Mouse (Mus musculus) heart, postnatal 36 days (tissue): ENCODE results near the gene Idh2. TPM values are rescaled to one million over a fixed set of nuclear protein-coding genes. Genes with fewer than 3 reads are reported as not detected.

Experiments used
- DNase-seq, 2 experiments: peaks; one replicate each; pipeline ENCODE4 v3.0.0; 2021 to 2022
- intact Hi-C: fragments of 180-260 bp; cut with DNase I; formaldehyde crosslinking; loops from one replicate; pipeline ENCODE4 v1.15.1; 2025
- total RNA-seq, 2 experiments: library from RNA; stranded (reverse); gene quantifications; 2 replicates each; pipeline ENCODE4 v1.2.3; 2021

Idh2 gene
- total RNA-seq, 2 experiments from 2014 or later: 1,714 to 2,029 TPM

DNA sequence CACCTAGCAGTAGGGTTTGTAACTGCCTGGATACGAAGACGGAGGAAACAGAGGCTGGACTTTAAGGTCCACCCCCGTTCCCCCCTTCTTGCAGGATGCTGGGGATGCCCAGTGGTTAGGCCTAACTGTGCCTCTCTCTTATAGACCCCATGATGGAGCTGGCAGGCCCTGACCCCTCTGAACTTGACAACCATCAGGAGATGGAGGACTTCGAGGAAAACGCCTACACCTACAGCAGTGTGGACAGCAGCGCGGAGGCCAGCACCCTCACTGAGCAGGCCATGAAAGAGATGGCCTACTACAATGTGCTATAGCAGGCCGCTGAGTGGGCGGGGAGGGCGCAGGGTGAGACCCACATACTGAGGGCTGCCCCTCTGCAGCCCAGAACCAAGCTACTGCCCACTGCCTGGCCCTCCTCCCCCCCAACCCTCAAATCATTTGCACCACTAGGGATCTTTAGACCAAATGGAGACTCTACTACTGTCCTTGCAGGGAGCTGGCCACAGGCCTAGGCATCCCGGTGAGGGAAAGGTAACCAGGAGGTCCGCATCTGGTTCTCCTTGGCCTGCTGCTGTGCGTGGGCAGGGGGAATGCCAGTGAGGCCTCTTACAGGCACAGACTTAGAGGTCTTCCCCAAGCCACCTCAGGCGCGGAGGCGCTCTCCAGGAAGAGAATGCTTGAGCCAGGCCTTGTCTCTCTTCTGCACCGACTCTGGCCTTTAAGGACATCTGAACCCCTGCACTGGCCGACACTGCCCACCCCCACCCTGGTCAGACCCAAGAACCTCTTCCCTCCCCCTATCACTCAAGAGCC, 24.8 kb downstream of the Idh2 start:
- intact Hi-C loops: no loop called here
- DNase-seq: no peak

DNA sequence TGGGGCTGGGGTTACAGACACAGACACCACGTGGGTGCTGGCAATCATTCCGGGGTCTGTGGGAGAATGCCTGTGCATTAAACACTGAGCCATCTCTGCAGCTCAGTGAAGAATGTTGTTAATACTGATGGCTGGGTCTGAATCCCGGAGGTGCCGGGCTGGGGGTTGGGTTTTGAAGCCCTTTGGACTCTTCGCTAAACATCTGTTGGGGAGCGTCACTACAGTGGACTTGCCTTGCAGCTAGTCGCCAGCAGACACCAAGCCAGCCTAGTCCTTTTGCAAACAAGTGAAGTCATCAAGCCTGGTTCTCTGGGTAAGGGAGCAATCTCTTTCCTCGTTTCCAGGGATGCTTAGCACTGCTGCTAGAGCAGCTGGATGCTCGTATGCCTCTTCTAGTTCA, 27.0 kb downstream of the Idh2 start:
- intact Hi-C loops: loop anchor here (10.0 kb wide), 1 partner anchor 293 kb away; the partner anchor contains the start of gene Mesp1
- no peak for DNase-seq

DNA sequence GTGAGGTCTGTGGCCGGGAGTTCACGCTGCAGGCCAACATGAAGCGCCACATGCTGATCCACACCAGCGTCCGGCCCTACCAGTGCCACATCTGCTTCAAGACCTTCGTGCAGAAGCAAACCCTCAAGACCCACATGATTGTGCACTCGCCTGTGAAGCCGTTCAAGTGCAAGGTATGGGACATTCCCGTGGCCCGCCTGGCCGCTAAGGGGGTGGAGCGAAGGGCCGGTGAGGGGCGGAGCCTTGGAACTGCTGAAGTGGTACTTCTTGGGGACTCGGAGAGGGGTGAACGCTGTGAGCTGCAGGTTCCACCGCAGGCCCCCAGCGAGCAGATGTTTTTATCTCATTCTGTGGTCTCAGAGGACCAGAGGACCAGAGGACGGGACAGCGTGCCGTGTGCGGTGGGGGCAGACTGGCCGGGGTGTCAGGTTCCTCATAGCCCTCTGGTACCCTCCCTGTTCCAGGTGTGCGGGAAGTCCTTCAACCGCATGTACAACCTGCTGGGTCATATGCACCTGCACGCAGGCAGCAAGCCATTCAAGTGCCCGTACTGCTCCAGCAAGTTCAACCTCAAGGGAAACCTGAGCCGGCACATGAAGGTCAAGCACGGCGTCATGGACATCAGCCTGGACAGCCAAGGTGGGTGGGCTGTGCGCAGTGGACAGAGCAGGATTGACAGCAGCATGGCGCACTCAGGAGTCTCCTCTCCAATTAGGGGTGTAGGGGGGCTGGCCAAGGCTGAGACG, 29.0 kb downstream of the Idh2 start:
- no peak for DNase-seq
- intact Hi-C loops: loop anchor here (10.0 kb wide), 1 partner anchor 291 kb away; the partner anchor contains the start of gene Mesp1

DNA sequence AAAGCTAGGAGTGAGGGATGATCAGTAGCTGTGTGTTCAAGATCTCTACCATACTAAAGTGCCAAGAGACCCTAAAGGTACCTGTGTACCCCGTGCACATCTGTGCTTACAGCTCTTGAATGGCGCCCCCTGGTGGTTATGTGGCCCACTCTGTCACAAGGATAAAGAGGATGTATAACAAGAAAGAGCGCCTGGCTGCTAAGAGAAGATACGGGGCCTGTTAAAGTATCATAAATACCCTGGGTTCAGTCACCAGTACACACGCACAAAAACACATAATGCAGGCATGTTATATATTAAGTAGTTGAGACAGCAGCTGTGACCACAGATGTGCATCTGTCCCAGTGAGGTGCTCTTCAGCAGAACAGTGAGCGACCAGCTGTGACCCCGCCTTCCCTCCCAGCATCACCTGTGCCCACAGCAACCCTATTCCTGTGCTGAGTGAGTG, 30.7 kb downstream of the Idh2 start:
- peak; percentile 67 to 79 for DNase-seq
- intact Hi-C loops: loop anchor here (5.0 to 10.0 kb wide), 2 partner anchors 147 to 290 kb away; partner anchors contain the start of genes Arpin and Mesp1

DNA sequence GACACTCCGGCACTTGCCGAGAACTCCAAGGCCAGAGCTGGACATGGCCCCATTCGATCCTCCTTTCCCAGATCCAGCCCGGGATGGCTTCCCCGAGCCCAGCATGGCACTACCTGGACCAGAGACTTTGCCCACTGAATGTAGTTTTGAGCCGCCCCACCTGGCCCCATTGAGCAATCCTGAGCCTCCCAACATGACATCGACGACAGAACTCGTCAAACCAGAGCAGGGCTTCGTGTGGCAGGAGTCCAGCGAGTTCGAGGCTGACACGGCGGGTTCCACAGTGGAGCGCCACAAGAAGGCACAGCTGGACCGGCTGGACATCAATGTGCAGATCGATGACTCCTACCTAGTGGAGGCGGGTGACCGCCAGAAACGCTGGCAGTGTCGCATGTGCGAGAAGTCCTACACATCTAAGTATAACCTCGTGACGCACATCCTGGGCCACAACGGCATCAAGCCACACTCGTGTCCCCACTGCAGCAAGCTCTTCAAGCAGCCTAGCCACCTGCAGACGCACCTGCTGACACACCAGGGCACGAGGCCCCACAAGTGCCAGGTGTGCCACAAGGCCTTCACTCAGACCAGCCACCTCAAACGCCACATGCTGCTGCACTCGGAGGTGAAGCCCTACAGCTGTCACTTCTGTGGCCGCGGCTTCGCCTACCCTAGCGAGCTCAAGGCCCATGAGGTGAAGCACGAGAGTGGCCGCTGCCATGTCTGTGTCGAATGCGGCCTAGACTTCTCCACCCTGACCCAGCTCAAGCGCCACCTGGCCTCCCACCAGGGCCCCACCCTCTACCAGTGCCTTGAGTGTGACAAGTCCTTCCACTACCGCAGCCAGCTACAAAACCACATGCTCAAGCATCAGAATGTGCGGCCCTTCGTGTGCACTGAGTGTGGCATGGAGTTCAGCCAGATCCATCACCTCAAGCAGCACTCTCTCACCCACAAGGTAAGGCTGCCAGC, 33.3 kb downstream of the Idh2 start:
- intact Hi-C loops: loop anchor here (5.0 to 10.0 kb wide), 2 partner anchors 145 to 287 kb away; partner anchors contain the start of genes Arpin and Mesp1
- DNase-seq: no peak

DNA sequence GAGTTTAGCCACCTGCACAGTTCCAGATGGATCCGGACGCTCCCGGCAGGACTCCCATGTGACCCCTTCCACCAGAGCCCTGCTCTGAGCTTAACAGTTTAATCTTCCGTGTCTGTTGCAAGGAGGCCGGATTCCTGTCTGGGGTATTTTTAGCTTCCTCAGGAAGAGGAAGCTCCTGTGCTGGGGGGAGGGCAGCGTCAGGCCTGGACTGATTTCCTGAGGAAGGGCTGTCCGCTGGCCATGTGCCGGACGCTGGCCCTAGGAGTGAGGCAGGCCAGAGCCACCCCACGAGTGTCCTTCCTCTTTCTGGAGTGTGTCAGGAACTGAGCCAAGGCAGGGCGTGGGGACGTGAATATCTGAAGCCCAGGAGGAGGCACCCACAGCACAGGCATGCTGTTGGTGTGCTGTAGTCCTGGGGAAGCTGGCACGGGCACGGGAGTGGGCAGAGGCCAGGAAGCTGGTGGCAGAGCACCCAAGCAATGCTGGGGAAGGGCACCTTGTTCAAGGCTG, 36.3 kb downstream of the Idh2 start:
- intact Hi-C loops: loop anchor here (1.0 to 2.0 kb wide), 4 partner anchors 18 to 66 kb away; no protein-coding TSS in a partner anchor
- DNase-seq: peak; percentile 87 to 88

DNA sequence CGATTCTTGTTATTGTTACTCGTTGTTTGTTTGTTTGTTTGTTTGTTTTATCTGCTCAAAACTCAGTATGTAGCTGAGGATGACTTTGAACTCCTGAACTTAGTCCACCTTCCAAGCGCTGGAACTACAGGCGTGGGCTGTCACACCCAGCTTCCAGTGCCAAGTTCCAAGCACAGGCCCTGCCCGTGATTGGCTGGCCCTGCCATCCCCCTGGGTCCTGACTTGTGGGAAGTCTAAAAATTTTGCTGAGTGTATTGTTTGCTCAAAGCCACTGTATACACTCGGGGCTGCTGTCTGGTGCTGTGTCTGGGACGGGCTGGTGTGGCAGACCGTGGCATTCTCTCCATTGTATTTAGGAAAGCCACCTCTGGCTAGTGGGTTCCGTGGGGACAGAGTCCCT, 37.4 kb downstream of the Idh2 start:
- intact Hi-C loops: loop anchor here (1.0 to 2.0 kb wide), 3 partner anchors 17 to 49 kb away; no protein-coding TSS in a partner anchor
- no peak for DNase-seq

DNA sequence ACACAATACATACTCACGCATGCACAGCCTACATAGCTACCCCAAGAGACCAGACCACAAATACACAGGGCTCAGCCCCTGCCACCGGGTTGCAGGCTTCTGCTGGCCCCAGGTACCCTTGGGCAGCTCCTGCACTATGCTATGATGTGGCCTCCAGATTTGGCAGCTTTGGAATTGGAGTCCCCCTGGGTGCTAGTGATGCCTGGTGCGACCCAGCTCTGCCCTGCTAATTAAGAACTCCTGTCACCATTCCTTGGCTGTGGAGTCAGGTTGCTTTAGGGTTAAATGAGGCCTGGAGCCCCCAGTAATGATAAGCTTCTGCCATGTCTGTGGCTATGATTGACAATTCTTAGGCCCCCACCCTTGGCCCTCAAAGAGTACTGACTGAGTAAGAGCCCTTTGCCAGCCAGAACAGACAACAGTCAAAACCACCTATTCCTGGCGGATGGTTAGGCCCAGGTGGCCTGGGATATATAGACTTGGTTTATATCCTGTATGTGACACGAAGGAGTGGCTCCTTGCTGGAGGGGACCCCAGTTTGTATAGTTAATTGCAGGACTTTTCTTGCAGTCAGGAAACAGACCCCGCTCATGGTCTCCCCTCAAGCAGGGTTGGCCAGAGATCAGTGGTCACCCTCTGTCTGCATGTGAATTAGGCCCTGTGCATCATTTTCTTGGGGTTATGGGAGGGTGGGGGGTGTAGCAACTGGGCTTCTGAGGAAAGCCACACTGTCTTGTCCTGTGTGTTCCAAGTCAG, 38.1 kb downstream of the Idh2 start:
- no peak for DNase-seq
- intact Hi-C loops: no loop called here

DNA sequence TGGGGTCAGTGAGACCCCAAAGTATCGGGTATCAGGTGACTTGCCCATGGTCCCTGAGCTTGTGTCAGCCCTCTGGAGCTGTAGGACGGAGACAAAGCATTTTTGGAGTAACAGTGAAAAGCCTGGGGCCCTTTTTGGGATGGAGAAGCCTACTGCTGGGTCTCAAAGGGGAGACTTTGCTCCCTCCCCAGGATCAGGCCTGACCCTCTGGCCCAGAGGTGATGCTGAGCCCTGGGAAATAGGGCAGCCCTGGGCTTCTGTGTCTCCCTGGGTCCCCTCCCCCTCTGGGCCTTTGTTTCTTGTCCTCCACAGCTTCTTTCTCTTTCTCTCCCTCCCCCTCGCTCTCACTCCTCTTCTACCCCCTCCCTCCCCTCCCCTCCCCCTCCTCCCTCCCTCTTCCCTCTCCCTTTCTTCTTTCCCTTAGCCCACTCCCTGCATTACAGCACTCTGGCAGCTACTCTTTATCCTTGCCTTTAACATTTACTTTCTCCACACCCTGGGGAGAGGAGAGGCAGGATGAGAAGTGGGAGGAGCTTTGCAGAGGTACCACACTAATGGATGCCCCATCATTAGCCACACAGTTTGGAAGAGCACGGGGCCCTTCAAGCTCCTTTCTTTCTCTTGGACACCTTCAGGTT, 39.1 kb downstream of the Idh2 start:
- intact Hi-C loops: no loop called here
- no peak for DNase-seq

DNA sequence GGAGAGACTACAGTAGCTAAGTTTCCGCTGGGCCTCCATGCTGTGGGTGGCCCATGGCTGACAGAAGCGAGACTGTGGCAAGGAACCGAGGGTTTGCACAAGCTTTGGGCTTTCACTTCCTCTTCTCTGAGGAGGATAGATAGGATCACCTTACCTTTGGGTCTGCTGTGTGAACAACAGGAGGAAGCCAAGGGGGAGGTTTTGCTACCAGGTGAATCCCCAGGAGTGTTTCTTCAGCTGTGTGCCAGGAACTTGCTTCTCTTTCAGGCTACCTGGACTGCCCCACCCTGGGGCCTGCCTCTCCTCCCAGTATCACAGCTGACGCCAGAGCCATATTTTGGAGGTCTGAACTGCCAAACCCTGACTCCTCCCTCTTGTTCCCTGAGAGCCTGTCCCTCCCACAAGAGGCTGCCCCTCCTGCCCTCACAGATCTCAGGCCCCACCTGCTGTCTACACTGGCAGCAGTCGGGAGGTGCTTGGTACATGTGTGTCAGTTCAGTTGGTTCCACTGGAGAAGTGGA, 40.2 kb downstream of the Idh2 start:
- peak in 1 of 2 experiments; percentile 60 for DNase-seq

DNA sequence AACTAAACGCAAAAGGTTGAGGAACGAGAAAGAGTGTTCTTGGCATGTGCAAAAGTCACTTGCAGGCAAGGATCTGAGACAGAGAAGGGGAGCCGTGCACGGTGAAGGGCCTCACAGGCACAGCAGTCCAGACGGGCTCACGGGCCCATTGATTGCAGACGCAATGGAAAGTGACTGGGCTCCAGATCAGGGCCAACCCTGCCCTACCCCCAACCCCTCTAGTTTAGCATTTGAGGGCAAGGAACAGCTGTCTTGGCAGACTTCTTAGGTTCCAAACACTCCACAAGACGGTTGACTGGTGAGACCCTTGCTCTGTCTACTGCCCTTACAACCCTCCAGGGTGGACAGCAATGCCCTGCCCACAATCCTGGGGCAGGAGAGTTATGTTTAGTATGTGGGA, 41.7 kb downstream of the Idh2 start:
- DNase-seq: no peak
- intact Hi-C loops: no loop called here

More for the DNA sequence above, 40.2 kb downstream of the Idh2 start:
- intact Hi-C loops: no loop called here

DNA sequence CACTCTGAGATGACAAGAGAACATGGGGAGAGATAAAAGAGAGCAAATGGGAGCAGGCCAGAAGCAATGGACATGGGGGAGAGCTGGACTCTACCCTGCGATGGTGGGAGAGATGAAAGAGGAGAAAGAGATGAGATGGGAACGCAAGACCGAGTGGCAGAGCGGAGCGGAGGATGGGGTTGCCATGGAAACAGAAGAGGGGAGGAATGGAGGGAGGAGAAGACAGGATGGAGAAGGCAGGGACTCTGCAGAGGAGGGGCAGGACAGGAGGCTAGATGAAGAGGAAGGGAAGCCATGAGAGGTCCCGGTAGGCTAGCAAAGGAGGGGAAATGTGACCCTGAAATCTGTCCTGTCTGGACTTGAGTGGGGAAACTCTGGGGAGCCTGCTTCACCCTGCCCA, 42.9 kb downstream of the Idh2 start:
- intact Hi-C loops: no loop called here
- no peak for DNase-seq

DNA sequence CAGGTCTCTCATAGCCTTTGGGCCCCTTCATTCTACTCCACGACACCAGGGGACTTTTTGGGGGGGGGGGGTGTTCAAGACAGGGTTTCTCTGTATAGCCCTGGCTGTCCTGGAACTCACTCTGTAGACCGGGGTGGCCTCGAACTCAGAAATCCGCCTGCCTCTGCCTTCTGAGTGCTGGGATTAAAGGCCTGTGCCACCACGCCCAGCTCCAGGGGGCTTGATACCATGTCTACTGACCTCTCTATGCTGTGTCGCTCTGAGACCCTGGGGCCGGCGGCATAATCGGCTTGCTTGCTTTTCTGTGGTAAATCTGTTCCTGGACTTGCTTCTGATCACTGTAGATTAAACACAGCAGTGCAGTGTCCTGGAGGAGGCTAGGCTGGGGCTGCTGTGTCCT, 44.0 kb downstream of the Idh2 start:
- DNase-seq: no peak
- intact Hi-C loops: no loop called here

DNA sequence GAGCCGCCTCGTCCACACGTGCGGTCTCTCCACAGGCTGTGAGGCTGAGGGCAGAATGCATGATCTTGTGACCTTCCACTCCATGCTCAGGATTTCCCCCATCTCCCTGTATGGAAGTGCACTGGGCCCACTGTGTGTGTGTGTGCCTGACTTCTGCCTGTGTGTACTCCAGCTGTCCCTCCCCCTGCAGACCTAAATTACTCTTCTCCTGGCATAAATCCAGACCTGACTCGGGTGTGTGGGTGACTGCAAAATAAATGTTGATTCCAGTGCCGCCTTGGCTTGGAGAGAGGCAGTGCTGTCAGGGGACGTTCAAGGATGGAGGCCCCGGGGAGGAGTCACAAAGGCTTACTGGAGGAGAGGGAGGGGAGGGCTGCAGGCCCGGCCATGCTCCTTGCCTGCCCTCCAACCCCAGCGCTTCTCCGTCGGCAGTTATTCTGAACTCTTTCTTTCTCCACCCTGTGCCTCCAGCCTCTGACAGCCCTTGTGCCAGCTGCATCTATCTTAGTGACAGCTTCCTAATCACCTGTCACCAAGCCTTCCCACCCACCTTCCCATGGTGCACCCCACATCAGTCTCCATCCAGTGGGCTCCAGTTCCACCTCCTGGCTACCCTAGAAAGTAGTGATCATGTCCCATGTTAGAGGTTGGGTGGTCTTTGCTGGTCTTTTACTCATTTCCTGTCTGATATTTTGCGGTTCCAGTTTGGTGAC, 45.4 kb downstream of the Idh2 start:
- DNase-seq: no peak
- intact Hi-C loops: no loop called here

DNA sequence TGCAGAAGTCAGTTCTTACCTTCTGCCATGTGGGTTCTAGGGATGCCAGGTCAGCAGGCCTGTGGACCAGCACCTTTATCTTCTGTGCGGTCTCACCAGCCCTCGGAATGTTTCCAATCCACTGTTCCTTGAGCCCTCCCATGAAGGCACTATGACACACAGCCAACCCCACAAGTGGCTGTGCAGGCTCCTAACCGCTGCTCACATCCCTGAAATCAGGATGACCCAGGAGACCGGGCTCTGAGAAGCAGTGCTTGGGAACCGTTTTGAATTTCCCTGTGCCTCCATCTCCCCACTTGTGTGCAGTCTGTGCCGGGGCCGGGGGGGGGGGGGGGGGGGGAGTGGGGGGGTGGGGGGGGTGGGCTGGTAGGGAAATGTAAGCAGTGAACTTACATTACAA, 46.9 kb downstream of the Idh2 start:
- intact Hi-C loops: no loop called here
- DNase-seq: no peak

DNA sequence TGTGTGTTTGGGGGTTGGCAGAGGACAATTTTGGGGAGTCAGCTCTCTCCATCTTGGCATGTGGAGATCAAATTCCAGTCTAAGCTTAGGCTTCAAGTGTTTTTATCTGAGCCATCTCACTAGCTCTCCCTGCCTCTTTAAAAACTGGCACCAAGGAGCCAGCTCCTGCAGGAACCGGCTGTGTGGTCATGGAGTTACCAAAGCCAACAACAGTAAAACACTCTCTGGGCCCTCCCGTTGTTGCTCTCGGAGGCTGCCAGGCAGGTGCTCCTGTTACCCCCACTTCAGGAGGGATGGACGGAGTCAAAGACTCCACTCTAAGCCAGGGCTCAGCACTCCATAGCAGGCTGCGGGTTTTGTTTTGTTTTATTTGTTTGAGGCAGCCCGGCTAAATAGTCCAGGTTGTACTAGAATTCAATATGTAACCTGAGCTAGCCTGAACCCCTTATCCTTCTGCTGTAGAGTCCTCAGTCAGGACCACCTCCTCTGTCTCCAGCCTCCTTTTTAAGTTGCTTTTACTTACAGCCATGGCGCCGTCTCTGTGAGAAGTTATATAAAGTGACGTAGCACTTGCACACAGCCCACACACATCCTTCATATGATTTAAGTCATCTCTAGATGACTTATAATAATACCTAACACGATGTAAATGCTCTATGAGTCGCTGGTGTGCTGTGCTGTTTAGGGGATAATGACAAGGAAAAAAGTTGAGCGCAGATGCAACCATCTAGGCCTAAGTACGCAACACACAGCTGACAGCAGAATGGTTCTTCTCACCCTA, 48.3 kb downstream of the Idh2 start:
- no peak for DNase-seq

DNA sequence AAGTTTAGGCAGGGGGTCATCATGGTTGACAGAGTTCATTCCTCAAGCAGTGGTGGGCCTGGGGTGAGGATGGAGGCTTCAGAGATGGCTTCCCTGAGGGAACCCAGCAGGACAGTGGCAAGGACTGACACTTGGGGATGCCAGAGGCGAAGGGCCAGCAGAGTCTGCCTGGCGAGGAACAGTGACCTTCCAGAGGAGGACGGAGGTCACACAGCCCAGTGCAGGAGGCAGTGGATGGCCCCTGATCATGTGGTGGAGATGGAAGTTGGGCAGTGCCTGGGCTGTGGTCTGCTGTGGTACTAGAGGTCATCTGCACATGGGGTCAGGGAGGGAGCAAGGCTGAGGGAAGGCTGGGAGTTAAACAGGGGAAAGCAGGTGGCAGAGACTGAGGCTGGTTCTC, 49.9 kb downstream of the Idh2 start:
- intact Hi-C loops: no loop called here
- DNase-seq: no peak

More for the DNA sequence above, 48.3 kb downstream of the Idh2 start:
- intact Hi-C loops: no loop called here
